Mouse (Mus musculus): ENCODE data around the gene Rpl10a. TPM values are rescaled to one million over a fixed set of nuclear protein-coding genes. Genes with fewer than 3 reads are reported as not detected.

Rpl10a gene
- polyA plus RNA-seq, 1 experiment from 2014 or later, result 313 TPM

DNA sequence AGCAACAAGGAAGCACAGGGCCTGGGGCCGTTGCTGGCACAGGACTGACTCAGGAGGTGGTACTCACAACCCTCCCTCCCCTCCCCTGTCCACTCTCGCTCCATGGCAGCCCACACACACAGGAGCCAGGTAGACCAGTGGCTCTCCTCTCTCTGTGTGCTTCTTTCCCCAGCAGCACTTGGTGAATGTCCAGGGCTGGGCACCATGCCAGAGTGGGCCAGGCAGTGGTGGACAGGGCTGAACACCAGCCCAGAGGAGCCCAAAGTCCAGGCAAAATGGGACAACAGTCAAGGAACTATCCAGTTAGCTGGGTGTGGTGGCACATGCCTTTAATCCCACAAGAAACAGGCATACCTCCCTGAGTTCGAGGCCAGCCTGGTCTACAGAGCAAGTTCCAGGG lies 38.0 kb upstream of the Rpl10a start:
- WGBS (ENCODE audit: insufficient replicate concordance), result 60% methylated on average over 3 of the region's 3 CpGs
- H3K27ac ChIP-seq (replicated peaks), result 0 out of 2 replicates have a peak overlapping the region, but pooled peaks have one; percentile 21
- no peak overlapping the region for H3K4me2 ChIP-seq
- no peak overlapping the region for H3K4me3 ChIP-seq (replicated peaks)
- H3K4me1 ChIP-seq (replicated peaks), result peaks cover 58% of the 10 kb centered on the region
- ATAC-seq (ENCODE audit: insufficient read depth), result peak; percentile 48
- H3K27me3 ChIP-seq, result no peaks in the 10 kb centered on the region
- H3K36me3 ChIP-seq (replicated peaks), result 0 out of 2 replicates have a peak, but pooled peaks cover 2% of the 10 kb centered on the region
- no peaks in the 10 kb centered on the region for H3K9me3 ChIP-seq (replicated peaks)
- H3K9ac ChIP-seq, result no peak overlapping the region

DNA sequence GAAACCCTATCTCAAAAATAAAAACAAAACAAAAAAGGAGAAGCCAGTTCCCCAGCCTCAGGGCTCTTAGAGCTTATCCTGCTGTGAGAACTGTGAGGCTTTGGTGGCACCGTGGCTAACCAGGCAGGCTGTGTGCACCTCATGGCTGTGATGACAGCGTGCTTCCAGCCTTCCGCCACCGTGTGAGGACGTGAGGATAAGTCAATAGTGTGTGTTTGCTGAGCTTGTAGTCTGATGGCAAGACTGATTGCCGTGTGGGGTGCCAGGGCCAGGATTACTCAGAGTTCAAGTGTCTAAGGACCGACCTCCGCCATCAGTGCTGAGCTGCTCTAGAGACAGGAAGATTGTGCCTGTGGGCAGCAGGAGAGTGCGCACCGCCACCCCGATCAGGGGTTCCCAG lies 37.6 kb upstream of the Rpl10a start:
- 0 out of 2 replicates have a peak overlapping the region, but pooled peaks have one; percentile 21 for H3K27ac ChIP-seq (replicated peaks)
- no peak overlapping the region for H3K9ac ChIP-seq
- no peak; the same call in 1 of the 2 replicates for ATAC-seq (ENCODE audit: insufficient read depth)
- H3K4me2 ChIP-seq, result no peak overlapping the region
- H3K4me1 ChIP-seq (replicated peaks), result peaks cover 58% of the 10 kb centered on the region
- H3K36me3 ChIP-seq (replicated peaks), result peaks cover 4% of the 10 kb centered on the region; the same call in 1 of the 2 replicates
- 40% methylated on average over 11 of the region's 11 CpGs for WGBS (ENCODE audit: insufficient replicate concordance)
- H3K27me3 ChIP-seq, result no peaks in the 10 kb centered on the region
- no peaks in the 10 kb centered on the region for H3K9me3 ChIP-seq (replicated peaks)
- no peak overlapping the region for H3K4me3 ChIP-seq (replicated peaks)

DNA sequence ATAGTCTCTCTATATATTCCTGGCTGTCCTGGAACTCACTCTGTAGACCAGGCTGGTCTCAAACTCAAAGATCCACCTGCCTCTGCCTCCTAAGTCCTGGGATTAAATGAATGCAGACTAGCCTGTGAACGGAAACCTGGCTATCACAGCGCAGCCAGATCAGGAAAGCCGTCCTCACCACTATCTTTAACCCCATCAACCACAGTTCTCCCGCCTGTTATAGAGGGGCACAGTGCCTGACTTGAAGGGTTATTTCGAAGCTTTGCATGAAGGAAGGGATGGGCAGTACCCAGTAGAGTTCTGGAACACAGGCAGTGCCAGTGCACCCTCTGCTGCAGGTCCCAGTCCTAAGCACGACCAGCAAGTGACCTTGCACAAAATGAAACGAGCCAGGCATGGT lies 36.9 kb upstream of the Rpl10a start:
- Histone ChIP-seq H3K4me1 (replicated peaks) (peaks cover 54% of the 10 kb centered on the region), H3K4me2 (no peak overlapping the region), H3K36me3 (replicated peaks) (peaks cover 7% of the 10 kb centered on the region; the same call in 1 of the 2 replicates), H3K9me3 (replicated peaks) (no peaks in the 10 kb centered on the region), H3K9ac (no peak overlapping the region), H3K27ac (replicated peaks) (no peak overlapping the region), H3K27me3 (no peaks in the 10 kb centered on the region), H3K4me3 (replicated peaks) (no peak overlapping the region)
- ATAC-seq (ENCODE audit: insufficient read depth), result no peak
- WGBS (ENCODE audit: insufficient replicate concordance), result 19% methylated on average over 7 of the region's 7 CpGs

DNA sequence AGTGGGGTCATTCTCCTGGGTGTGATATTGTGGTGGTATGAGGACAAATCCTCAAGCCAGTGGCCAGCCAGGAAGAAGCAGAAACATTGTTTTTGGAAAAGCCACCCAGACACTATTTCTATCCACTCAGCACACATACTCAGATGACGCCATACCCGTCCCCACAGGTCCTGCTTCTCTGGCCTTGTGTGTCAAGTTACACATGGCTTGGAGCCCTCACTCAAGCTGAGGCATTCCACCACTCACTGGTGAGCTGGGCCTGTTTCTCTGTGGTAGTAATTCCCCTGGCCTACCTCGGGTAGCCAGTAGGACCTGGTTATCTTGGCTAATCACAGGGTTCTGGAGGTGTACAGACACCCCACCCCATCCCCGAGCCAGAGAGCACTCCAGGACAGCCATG lies 34.6 kb upstream of the Rpl10a start:
- no peak for ATAC-seq (ENCODE audit: insufficient read depth)
- H3K9ac ChIP-seq, result no peak overlapping the region
- WGBS (ENCODE audit: insufficient replicate concordance), result 49% methylated on average over 4 of the region's 4 CpGs

DNA sequence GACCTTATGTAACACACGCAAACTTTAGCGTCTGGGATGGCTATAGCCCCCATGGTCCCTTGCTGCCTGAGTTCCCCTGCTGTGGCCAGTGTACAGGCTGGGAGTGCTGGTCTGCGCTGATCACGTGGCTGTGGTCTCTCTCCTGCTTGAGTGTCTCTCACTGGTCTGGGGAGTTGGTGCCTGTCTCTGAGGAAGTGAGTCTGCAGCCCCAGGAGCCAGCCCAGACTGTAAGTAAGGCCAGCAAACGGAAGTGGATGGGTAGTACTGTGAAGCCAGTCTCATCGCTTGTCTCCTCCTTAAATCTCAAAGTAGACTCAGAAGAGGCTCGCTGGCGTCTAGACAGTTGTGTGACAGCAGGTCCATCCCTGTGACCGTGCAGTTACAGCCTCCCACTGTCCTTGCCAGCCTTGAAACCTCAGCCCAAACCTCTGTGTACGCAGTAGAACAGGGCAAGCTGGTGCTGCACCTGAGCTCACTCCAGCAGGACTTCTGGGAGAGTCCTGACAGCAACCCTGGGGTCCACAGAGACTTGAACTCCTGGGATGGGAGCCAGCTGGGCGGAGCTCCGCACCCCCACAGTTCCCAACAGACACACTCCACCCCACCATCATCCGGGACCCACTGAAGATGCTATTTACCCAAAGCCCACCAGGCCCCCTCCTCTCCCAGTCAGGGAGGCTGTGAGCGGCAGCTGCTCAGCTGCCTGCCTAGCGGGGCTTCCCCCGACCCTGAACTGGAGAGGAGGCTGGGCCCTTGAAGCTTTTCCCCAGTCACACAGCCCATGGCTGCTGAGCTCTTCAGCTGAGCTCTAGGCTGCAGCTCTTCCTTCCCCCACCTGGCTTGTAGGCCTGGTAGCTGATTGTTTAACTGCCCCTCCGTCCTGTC lies 33.6 kb upstream of the Rpl10a start:
- WGBS (ENCODE audit: insufficient replicate concordance), result 41% methylated on average over 17 of the region's 17 CpGs
- no peaks in the 10 kb centered on the region for H3K9me3 ChIP-seq (replicated peaks)
- H3K4me2 ChIP-seq, result no peak overlapping the region
- H3K4me1 ChIP-seq (replicated peaks), result peaks cover 35% of the 10 kb centered on the region
- no peak overlapping the region for H3K9ac ChIP-seq
- no peak overlapping the region for H3K4me3 ChIP-seq (replicated peaks)
- H3K27ac ChIP-seq (replicated peaks), result no peak overlapping the region
- no peaks in the 10 kb centered on the region for H3K27me3 ChIP-seq
- peaks cover 25% of the 10 kb centered on the region for H3K36me3 ChIP-seq (replicated peaks)
- no peak for ATAC-seq (ENCODE audit: insufficient read depth)

More for the DNA sequence above, 34.6 kb upstream of the Rpl10a start:
- Histone ChIP-seq H3K4me2 (no peak overlapping the region), H3K27me3 (no peaks in the 10 kb centered on the region), H3K9me3 (replicated peaks) (no peaks in the 10 kb centered on the region), H3K4me1 (replicated peaks) (peaks cover 35% of the 10 kb centered on the region), H3K36me3 (replicated peaks) (peaks cover 16% of the 10 kb centered on the region), H3K4me3 (replicated peaks) (no peak overlapping the region), H3K27ac (replicated peaks) (no peak overlapping the region)

DNA sequence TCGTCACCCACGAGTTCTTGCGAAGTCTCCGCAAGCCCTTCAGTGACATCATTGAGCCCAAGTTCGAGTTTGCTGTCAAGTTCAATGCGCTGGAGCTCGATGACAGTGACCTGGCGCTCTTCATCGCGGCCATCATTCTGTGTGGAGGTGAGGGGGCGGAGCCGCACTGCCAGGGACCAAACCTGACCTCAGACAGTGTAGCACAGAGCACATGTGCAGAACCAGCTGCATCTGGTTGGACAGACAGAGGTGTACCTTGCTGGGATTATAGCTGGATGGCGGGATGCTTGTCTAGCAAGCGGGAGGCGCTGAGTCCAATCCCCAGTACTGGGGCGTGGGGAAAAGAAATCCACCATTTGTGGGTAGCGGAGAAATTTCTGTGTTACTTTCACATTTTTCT lies 29.4 kb upstream of the Rpl10a start:
- Histone ChIP-seq H3K9ac (no peak overlapping the region), H3K4me3 (replicated peaks) (no peak overlapping the region), H3K9me3 (replicated peaks) (no peaks in the 10 kb centered on the region), H3K4me2 (no peak overlapping the region), H3K27ac (replicated peaks) (no peak overlapping the region), H3K27me3 (no peaks in the 10 kb centered on the region), H3K36me3 (replicated peaks) (peaks cover 23% of the 10 kb centered on the region), H3K4me1 (replicated peaks) (peaks cover 12% of the 10 kb centered on the region)
- 90% methylated on average over 17 of the region's 17 CpGs for WGBS (ENCODE audit: insufficient replicate concordance)
- no peak for ATAC-seq (ENCODE audit: insufficient read depth)

DNA sequence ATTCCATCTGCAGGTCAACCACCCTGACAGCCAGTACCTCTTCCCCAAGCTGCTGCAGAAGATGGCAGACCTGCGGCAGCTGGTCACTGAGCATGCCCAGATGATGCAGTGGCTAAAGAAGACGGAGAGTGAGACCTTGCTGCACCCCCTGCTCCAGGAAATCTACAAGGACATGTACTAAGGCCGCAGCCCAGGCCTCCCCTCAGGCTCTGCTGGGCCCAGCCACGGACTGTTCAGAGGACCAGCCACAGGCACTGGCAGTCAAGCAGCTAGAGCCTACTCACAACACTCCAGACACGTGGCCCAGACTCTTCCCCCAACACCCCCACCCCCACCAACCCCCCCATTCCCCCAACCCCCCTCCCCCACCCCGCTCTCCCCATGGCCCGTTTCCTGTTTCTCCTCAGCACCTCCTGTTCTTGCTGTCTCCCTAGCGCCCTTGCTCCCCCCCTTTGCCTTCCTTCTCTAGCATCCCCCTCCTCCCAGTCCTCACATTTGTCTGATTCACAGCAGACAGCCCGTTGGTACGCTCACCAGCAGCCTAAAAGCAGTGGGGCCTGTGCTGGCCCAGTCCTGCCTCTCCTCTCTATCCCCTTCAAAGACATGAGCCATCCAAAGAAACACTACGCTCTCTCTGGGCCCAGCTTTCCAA lies 28.5 kb upstream of the Rpl10a start:
- 54% methylated on average over 11 of the region's 11 CpGs for WGBS (ENCODE audit: insufficient replicate concordance)
- Histone ChIP-seq H3K4me3 (replicated peaks) (no peak overlapping the region), H3K27me3 (no peaks in the 10 kb centered on the region), H3K9ac (no peak overlapping the region), H3K4me2 (no peak overlapping the region), H3K4me1 (replicated peaks) (peaks cover 4% of the 10 kb centered on the region), H3K27ac (replicated peaks) (no peak overlapping the region), H3K9me3 (replicated peaks) (no peaks in the 10 kb centered on the region), H3K36me3 (replicated peaks) (peaks cover 23% of the 10 kb centered on the region)
- ATAC-seq (ENCODE audit: insufficient read depth), result no peak

DNA sequence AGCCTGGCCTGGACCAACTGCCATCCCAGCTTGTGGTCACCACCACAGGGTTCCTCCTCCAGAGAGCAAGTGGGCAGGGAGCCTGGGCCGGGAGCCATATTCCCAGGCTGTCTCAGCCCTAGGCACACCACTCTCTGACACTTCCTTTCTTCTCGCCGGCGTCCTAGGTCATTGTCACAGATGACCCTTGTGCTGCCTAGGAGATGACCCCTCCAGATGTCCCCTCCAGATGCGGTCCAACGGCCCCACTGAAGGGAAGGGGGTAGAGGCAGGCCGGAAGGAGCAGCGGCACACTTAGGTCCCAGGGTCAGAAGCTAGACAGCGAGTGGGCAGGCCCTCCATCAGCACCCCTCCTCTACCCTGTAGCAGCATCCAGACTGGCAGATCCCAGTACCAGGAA lies 27.9 kb upstream of the Rpl10a start:
- Histone ChIP-seq H3K9me3 (replicated peaks) (no peaks in the 10 kb centered on the region), H3K4me2 (no peak overlapping the region), H3K36me3 (replicated peaks) (peaks cover 23% of the 10 kb centered on the region), H3K9ac (no peak overlapping the region), H3K27me3 (no peaks in the 10 kb centered on the region), H3K4me3 (replicated peaks) (no peak overlapping the region), H3K4me1 (replicated peaks) (no peaks in the 10 kb centered on the region), H3K27ac (replicated peaks) (no peak overlapping the region)
- ATAC-seq (ENCODE audit: insufficient read depth), result no peak
- WGBS (ENCODE audit: insufficient replicate concordance), result 64% methylated on average over 9 of the region's 9 CpGs

DNA sequence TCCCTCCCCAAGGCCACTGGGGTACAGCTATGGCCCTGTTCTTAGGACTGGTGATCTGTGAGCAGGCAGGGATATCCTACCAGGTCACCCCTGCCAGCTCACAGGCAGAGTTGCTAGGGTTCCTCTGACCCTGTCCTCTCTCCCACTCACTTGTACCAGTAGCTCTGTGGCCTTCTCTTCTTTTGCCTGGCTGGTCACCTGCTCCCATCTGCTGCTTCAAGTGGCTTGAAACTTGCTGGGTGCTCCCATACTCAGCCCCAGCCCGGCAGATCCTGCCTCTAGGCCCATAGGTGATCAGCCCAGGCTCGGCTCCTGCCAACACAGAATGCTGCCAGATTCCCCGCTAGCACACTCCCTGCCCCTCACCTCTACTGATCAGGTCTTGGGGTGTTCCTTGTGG lies 27.4 kb upstream of the Rpl10a start:
- WGBS (ENCODE audit: insufficient replicate concordance), result 65% methylated on average over 3 of the region's 3 CpGs
- H3K9ac ChIP-seq, result no peak overlapping the region
- no peaks in the 10 kb centered on the region for H3K27me3 ChIP-seq
- H3K36me3 ChIP-seq (replicated peaks), result peaks cover 20% of the 10 kb centered on the region
- no peaks in the 10 kb centered on the region for H3K4me1 ChIP-seq (replicated peaks)
- no peaks in the 10 kb centered on the region for H3K9me3 ChIP-seq (replicated peaks)
- H3K4me2 ChIP-seq, result no peak overlapping the region
- no peak for ATAC-seq (ENCODE audit: insufficient read depth)
- H3K27ac ChIP-seq (replicated peaks), result no peak overlapping the region
- no peak overlapping the region for H3K4me3 ChIP-seq (replicated peaks)

DNA sequence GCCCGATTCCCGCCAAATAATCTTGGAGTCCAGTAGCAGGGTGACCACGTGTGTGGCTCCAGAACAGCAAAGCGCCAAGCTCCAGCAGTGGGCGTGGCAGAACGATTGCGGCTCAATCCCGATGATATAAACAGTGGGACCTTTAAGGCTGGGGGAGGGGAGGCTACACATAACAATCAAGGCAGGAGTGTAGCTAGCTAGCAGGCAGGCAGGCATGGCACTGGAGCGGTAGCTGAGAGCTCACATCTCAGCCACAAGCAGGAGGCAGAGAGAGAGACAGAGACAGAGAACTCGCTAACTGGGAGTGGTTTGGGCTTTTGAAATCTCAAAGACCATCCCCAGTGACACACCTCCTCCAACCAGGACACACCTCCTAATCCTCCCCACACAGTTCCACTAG lies 23.1 kb upstream of the Rpl10a start:
- H3K4me3 ChIP-seq (replicated peaks), result no peak overlapping the region
- no peak for ATAC-seq (ENCODE audit: insufficient read depth)
- H3K9ac ChIP-seq, result no peak overlapping the region
- H3K27ac ChIP-seq (replicated peaks), result no peak overlapping the region
- no peak overlapping the region for H3K4me2 ChIP-seq
- H3K9me3 ChIP-seq (replicated peaks), result no peaks in the 10 kb centered on the region
- peaks cover 6% of the 10 kb centered on the region for H3K4me1 ChIP-seq (replicated peaks)
- no peaks in the 10 kb centered on the region for H3K27me3 ChIP-seq
- 58% methylated on average over 10 of the region's 10 CpGs for WGBS (ENCODE audit: insufficient replicate concordance)
- no peaks in the 10 kb centered on the region; the same call in 1 of the 2 replicates for H3K36me3 ChIP-seq (replicated peaks)
